Mouse (Mus musculus): ENCODE measurements around the gene Fam45a.
A peak's percentile ranks its signal among the peaks of the same experiment; 100 is the strongest.

Fam45a gene

DNA sequence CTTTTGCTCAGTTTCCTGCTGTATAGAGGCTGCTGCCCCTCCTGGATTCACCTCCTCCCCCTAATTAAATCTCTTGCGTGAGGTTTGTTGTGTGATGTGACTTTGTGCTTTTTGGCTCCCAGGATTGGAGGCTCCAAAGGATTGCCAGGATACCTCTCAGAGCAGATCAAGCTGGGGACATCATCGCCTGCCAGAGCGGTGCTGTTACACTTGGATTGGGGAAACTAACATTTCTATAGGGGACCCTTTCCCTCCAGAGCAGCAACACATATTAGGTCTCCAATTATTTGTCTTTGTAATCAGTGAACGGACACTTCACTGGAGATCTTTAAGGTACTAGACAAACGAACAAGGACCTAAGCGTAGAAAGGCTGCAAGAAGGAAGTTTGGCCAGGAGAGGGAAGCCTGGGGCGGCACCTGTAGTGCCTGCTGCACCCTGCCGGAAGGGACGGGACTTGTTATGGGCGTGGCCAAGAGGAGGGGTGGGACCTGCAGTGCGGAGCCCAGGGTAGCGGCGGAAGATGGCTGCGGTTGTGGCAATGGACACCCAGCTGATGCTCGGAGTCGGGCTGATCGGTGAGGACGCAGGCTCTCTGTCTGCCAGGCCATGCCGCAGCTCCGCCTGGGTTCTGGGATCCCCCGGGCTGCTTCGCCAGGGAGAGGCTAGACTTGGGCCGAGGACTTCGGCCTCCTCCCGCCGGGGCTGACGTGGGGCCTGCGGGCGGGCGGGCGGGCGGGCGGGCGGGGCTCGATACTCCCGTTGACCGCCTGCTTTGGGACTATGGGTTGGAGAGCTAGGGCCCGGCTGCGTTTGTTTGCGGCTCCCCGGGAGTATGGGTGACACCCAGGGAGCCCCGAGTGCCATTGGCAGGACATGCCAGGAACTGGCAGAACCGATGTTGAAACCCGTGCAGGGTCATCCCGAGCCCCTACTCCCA, at the start of gene Fam45a:
Gene Fam45a, plus strand, starts transcription at position 488 of the 938 bp plus-strand sequence.
- DNase-seq (ENCODE audit: low spot score): peak; percentile 94

DNA sequence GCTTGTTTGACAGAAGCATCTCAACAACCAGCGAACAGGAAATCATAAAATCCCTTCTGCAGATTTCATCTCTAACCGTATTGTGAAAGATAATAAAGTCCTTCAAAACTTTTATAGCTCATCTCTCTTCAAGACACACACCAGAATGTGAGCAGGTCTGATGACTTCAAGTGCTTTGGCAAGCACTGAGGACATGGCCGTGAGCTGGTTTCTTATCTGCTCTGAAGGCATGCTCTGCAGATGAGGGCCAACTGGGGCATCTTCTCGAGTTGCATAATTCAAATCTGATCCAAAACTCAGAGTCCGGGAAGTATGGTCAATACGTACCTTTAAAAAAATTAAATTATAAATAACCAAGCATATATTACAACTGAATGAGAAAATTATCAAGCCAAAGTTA, 38.0 kb upstream of the Fam45a start:
- no peak for DNase-seq (ENCODE audit: low spot score)

DNA sequence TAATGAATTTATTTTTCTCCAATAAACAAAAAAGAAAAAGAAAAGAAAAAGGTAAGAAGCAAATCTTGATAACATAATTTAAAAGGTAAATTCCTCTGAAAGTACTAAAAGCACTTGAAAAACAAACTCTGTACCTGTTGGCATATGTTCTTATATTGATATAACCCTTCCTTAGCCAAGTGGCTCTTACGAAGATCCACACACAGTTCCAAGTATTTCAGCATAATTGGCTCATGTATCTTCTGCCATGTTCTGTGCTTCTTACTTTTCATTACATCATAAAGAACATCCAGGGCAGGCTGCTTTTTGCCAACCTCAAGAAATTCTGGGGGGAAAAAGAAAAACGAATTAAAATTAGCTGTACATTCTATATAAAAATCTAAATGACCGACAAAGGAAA, 29.4 kb upstream of the Fam45a start:
- no peak for DNase-seq (ENCODE audit: low spot score)

DNA sequence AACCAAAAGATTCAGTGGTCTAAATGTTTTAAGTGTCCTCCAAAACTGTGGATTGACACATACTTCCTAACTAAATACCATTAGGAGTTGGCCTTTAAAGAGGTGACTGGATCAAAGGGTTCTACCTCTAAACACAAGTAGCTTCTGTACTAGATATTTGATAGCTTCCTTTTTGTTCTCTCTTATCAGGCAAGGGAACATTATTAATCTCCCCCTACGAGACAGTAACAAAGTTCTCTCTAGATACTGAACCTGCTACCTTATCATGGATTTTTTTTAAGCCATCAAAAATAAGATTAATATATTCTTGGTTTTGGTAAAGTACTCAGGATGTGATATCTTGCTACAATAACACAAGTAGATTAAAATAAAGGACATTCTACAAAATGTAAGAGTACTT, 26.7 kb upstream of the Fam45a start:
- no peak for DNase-seq (ENCODE audit: low spot score)

DNA sequence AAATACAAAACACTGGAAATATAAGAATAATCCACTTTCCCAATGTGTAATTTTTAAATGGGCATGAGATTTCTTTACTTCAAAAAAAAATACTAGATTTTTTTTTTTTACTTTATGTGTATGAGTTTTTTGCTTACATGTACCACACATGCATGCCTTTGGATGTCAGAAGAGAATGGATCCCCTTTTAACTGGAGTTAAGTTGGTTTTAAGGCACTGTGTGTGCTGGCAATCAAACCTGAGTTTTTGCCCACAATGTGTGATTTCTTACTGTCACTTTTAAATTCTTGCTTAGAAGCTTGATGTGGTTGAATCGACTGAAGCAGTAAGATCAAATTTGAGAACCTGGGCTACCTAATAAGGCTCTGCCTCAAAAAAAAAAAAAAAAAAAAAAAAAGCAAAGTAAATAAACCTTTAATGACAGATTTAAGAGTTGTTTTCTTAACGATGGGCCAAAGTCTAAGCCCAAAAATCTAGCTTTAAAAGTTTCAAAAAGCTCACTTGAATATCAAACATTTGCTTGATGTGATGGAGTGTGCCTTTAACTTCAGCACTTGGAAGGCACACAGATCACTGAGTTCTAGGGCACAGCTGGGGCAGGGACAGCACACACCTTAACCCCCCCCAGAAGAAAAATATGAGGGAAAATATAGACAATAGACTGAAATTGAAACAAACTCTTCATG, 23.8 kb upstream of the Fam45a start:
- DNase-seq (ENCODE audit: low spot score): no peak

DNA sequence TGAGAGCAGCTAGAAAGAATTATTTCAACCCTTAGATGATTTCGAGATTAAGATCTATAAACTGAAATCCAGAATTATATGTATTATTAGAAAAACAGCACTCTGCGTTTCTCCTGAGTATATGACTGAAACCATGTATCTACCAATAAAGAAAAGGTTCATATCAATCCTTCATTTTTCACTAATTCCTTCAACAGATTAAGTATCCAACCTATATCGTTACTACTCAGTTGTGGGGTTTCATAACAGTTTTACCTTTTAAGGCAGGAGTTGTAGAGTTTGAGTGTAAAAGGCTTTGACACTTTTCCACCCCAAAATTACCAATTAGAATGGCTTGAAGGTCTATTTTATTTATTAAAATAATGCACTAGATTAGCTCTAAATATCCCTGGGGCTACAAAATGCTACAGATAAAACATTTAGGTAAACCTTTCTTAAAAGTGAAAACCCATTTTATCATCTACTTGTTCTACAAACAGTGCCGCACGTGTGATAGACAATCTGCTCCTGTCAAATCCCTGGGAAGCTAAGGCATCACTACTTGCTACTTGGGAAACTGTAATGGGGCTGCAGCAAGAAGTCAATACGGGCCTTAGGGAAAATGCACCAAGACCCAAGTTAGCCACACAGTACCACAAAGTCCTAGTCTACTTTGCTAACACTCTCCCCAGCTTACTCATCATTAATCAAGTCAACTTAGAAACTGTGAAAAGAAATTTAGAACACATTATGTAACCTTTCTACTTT, 23.0 kb upstream of the Fam45a start:
- DNase-seq (ENCODE audit: low spot score): no peak

DNA sequence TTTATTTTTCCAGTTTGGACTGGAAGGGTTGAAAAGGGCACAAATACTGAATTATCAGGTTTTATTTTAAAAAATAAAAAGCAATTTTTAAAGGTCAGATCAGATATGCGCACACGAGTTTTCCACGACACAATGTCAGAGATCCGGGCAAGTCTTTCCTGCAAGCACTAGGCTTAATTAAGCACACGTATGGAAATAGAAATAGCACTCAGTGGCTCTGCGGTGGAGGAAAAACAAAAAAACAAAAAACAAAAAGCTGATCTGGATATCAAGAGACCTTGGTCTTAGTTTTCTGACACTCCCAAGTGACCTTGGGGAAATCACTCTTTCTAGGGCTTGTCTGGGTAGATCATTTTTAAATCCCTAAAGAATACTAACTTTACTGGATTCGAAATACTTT, 21.9 kb upstream of the Fam45a start:
- DNase-seq (ENCODE audit: low spot score): no peak

DNA sequence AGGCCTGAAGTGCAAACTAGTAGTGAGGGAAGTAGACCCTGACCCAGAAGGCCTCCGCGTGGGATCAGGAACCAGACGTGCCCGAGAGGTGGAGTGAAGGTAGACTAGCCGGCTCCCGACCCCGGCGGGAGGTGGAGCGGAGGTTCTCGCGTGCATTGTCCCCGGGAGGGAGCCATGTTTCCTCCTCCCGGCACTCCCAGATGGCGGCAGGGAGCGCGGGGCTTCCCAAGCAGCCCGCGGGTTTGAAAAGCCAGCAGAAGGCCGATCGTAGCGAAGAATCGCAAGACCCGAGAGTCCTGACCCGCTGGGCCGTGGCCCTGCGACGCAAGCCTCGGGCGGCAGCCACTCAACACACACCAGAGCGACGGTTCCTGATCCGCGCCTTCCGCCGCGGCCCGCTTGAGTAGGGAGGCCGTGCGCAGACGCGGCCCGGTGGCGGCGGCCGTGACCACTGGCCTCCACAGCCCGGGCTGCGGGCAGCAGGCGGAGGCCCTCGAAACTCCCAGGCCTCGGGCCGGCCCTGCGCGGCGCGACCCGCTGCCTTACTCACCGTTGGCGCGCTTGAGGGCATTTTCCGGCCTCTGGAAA, 21.4 kb upstream of the Fam45a start:
- DNase-seq (ENCODE audit: low spot score): peak; percentile 79

DNA sequence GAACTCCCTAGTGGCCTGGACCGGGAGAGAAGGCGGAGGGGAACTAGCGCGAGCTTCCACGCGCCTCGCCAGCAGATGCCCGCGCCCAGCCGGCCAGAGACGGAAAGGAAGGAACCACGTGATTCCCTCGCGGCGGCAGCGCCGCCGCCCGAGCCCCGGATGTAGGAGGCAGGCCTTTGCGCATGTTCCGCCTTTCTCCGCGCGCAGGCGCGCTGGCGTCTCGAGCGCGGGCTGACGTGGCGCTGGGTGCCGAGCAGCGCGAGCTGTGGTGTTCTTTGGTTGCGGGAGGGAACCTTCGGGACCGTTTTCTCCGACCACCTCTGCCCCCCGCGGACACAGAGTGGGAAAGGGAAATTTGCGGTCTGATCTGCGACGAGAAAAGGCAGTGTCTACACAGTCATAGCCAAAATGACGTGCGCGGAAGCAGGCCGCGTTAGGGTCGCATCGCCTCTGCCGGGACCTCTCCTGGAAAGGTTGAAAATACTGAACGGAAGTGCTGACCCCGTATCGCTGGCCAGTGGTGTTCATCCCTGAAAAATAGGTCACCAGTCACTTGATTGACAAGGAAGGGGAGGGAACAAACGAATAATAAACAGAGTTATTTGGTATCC, 20.7 kb upstream of the Fam45a start, which contains the start of gene Eif3a:
Gene Eif3a, minus strand, starts transcription at position 108 of the 611 bp plus-strand sequence.
- peak; percentile 95 for DNase-seq (ENCODE audit: low spot score)

DNA sequence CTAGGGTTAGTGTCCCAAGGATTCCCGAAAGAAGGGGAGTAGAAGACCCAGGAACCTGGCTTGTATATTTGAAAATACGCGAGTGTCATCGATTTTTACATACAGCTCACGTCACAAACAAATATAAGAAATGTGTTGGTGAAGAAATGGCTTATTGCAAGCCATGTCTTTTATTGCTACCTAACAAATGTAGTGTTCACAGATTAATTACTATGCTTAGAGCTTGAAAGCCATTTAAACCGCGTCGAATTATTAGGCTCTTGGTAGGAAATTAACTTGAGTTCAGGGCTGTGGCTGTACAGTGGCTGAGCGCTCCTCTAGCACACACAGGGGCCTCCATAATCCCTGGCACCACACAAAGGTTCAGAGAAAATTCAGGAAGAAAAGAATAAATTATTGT, 20.2 kb upstream of the Fam45a start:
- DNase-seq (ENCODE audit: low spot score): no peak

DNA sequence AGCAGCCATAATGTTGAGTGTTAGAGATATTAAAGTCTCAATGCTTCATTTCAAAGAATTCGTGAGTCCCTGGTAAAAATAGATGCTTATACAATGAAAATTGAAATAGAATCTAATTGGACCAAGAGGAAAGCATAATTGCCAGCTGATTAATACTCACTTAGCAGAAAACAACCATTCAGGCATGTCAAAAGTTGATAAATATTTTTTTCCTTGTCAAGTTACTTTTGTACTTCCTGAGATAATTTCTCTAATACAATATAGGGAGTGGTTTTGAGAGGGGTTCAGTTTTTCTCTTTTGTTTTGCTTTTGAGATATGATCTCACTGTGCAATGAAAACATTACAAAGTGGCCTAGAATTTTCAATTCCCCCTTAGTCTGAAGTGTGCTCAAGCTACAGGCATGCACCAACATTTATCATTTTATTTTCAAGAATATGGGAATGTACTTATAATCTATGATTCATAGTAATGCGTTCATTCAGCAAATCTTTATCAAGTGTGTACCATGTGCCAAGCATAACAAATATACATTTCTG, 18.1 kb upstream of the Fam45a start:
- DNase-seq (ENCODE audit: low spot score): no peak

DNA sequence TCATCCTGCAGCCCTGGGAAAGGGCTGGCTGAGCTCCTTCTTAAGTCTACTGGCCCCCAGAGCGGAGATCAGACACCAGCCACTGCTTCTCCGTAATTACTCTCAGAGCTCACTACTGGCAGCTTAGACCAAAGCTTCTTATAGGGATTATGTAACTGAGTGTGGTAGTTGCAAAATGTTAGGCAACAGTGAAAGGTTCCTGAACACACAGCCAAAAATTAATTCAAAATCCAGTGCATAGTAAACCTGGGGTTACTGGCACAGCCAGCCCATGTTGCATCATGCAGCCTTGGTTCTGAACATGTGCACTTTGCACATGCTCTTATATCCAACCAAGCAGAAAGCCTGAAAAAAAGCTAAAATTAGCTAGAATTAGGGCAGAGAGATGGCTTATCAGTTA, 16.1 kb upstream of the Fam45a start:
- DNase-seq (ENCODE audit: low spot score): no peak

DNA sequence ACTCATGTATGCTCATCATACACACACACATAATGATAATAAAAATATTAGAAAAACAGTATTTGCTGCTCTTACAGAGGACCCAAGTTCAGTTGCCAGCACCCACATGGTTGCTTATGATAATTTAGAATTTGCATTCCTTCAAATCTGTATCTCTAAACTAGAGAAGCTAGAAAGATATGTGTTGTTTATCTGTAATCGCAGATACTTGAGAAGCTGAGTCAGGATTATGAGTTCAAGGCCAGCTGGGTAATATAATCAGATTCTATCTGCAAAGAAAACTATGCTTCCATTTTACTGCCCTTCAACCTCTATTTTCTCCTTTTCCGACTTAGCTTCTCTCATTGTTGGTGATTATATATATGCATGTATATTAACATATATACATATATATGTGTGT, 14.0 kb upstream of the Fam45a start:
- DNase-seq (ENCODE audit: low spot score): no peak

DNA sequence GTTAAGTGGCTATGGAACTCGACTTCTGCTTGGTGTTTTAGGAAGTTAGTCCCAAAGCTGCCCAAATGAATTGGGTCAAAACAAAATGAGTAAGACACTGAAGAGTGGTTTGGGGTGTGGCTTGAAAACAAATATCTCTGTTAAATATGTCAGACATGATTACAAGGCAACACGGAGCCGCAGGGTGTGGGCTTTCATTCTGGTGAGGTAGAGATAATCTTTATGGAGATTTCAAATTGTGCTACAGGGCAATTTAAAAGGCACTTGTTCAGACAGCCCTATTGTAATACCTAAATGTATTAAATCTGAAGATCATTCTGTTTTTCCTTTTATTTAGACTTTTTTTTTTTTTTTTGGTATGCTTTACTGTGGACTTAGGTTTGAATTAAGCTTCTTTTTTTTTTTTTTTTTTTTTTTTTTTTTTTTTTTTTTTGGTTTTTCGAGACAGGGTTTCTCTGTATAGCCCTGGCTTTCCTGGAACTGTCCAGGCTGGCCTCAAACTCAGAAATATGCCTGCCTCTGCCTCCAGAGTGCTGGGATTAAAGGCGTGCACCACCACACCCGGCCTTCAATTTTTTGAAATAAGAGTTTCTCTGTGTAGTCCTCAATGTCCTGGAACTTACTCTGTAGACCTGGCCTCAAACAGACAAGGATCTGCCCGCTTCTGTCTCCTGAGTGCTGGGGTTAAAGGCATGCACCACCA, 11.4 kb upstream of the Fam45a start:
- no peak for DNase-seq (ENCODE audit: low spot score)

DNA sequence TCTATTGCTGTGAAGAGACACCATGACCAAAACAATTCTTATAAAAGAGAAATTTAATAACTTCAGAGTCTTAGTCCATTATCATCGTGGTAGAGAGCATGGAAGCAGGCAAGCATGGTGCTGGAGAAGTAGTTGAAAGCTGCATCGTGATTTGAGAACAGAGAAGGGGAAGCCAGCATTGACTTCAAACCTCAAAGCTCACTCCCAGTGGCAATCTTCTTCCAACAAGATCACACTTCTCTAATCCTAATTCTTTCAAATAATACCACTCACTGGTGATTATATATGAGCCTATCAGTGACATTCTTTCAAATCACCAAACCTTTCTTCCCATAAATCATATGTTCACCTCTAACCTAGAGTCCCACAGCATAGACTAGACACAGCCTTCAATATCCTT, 6.5 kb upstream of the Fam45a start:
- no peak for DNase-seq (ENCODE audit: low spot score)

DNA sequence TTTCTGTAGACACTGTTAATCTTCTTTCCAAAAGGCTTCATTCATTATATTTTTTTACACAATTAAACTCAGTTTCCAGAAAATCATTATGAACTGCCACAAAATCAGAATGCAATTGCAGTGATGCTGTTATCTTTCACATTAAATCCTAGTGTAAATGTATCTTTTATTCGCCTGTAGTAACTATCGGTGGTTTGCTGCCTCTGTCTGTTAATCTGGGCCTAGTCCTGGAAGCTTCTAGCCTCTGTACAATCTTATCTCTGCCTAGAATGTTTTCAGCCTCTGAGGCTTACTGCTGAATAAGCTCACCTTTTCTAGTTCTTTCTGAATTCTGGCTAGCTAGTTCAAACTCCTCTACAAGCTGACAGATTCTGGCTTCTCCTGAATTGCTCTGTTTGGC, 1.5 kb upstream of the Fam45a start:
- no peak for DNase-seq (ENCODE audit: low spot score)

DNA sequence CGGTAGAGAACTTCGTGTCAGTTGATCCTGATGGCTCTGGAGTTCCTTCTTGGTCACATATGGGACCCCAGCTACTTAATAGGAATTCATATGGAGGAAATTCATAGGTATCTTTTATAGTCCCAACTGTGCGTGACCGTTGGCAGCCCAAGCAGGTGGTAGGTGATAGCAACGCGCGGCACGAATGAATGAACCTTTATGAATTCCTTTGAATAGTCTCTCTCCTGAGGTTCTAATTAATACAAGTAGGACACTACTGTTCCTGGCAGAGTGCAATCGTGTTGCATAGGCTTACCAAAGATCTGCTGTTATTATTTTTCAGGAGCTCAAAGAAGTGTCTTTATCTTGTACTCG, 628 bp downstream of the Fam45a start:
- DNase-seq (ENCODE audit: low spot score): no peak

DNA sequence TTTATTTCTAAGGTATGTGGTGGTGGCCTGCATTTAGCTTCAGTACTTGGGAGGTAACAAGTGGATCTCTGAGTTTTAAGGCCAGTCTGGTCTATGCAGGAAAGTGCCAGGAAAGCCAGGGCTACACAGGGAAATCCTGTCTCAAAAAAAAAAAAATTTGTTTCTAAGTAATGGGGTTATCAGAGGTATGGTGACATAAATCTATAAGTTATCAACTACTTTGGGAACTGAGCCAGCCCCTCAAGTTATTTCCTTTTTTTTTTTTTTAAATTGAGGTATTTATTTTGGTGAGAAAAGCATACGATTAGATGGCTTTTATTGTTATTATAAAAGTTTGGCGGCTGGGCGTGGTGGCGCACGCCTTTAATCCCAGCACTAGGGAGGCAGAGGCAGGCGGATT, 1.7 kb downstream of the Fam45a start:
- DNase-seq (ENCODE audit: low spot score): no peak

DNA sequence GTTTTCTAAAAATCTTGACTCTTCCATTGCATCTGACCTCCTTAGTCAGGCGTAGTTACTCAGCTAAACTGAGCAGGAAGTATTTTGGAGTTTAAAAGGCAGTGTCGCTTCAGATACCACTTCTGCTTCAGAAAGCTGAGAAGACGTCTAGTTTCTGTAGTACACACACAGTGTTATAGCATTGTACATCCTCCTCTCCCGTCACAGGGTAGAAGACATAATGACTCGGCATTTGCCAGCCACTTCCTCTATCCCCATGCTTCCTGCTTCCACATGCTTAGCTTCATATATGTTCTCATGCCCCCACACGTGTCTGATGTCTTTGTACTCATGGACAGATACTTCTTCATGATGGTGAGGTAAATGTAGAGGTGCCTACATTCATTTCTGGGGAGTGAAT, 7.3 kb downstream of the Fam45a start:
- no peak for DNase-seq (ENCODE audit: low spot score)

DNA sequence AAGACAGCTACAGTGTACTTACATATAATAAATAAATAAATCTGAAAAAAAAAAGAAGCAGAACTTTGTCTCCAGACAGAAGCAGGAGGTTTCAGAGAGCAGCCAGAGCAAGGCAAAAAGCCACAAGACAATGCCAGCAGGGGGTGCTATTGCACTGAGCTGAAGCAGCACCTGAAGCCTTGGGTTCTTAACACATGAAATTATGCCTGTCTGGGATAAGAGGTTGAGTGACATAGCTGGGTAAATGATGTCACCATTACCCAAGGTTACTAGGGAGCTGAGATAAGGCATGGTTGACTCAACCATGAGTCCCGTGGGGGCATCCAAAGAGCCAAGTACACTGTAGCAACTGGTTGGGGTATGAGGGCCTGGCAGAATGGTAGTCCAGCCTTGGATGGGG, 26.4 kb downstream of the Fam45a start:
- peak; percentile 90 for DNase-seq (ENCODE audit: low spot score)

DNA sequence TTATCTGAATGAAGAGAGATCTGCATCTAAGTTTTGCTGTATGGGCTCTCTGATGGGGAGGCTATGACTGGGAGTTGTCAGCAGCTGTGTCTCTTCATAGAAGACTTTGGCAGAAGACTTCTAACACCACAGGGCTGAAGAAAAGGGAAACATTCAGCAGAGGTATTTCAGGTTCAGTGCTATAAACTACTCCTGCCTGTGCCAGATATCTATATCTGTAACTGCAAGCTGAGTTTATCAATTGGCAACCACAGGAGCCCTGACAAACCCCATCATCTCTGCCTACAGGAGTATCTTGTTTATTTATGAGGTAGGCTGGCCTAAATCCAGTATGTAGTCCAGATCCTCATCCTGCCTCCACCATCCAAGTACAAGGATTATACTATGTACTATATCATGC, 31.9 kb downstream of the Fam45a start:
- DNase-seq (ENCODE audit: low spot score): no peak

All from testis, postnatal 10 days (tissue).